12 mouse cellular contexts compared by ENCODE assay signal in the genomic region with DNA sequence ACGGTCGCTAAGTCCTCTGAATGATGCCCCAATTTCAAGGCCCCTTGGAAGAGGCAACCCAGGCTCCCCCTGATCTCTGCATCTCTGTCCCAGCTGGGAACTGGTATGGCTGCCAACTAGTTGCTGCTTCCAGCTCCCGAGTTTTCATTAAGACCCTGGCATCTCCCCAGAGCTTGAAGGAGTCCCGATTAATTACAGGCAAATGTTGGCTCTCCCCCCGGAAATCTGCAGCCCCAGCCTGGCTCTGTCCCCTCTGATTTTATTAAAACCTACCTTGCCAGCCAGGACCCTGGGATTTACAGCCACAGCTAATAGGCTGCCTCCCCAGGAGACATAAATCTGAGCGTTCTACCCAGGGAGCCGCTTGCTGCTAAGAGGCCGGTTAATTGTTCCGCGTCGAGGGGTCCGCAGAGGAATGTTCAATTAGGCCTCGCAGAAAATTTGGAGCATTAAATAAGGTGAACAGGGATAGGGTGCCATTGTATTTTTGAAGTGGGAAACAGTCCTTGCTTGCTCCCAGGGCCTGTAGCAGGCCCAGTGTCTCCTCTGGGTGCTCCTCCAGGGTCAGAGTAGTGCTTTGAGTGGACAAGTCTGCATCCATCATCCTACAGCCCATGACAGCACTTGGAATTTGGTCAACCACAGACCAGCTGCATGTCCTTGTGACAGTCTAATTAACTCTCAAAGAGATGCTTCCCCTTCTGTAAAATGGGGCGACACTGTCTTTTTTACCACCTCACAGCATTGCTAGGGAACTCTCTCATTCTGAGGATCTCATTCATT. TPM values are rescaled to one million over a fixed set of nuclear protein-coding genes. Genes with fewer than 3 reads are reported as not detected.
DNase-seq lines count a peak whose midpoint lies in the region; ATAC-seq lines count a peak whose summit lies in the region.
"Had no signal": no experiment of that assay in that cellular context is flagged by ENCODE, and none has a peak within 500 bp of the region (broad histone marks: within the 10 kb centered on the region; RNA-seq: fewer than 3 reads in every experiment).

No protein-coding gene starts in this region.

- 26% methylated on average over 14 of the region's 14 CpGs for WGBS in hindbrain, embryonic 16.5 days

- H3K9ac ChIP-seq in hindbrain, embryonic 16.5 days (ENCODE audit: low read depth, low read length): no peak overlapping the region
- H3K9ac ChIP-seq: lung, embryonic 15.5 days had no signal

- H3K4me3 ChIP-seq in hindbrain, embryonic 16.5 days (ENCODE audit: low read length): no peak overlapping the region
- H3K4me3 ChIP-seq: lung, embryonic 15.5 days had no signal

- H3K27ac ChIP-seq in hindbrain, embryonic 16.5 days (ENCODE audit: low read depth, low read length): 0 out of 2 replicates have a peak overlapping the region, but pooled peaks have one; percentile 8
- H3K27ac ChIP-seq: lung, embryonic 15.5 days had no signal

- H3K27me3 ChIP-seq in hindbrain, embryonic 16.5 days (replicated peaks; ENCODE audit: control insufficient read depth, insufficient read depth, low read length): peaks cover under 1% of the 10 kb centered on the region; the same call in 1 of the 2 replicates

- intact Hi-C loops in left cerebral cortex, postnatal 25 days (cut with DNase I): no loop called here

- no peaks in the 10 kb centered on the region for H3K9me3 ChIP-seq in hindbrain, embryonic 16.5 days (ENCODE audit: control insufficient read depth, low read length)
- H3K9me3 ChIP-seq: lung, embryonic 15.5 days had no signal

- no peaks in the 10 kb centered on the region for H3K36me3 ChIP-seq in hindbrain, embryonic 16.5 days (ENCODE audit: control insufficient read depth, insufficient read depth, low read length)
- H3K36me3 ChIP-seq: lung, embryonic 15.5 days had no signal

- ATAC-seq in hindbrain, embryonic 16.5 days: peak; percentile 75
- ATAC-seq in monocyte, adult 5-6 weeks (replicated peaks; ENCODE audit: insufficient number of reproducible peaks, low FRiP score, low TSS enrichment, poor library complexity, severe bottlenecking): no peak

- H3K4me1 ChIP-seq in hindbrain, embryonic 16.5 days (ENCODE audit: control insufficient read depth, insufficient read depth, low read depth, low read length): peaks cover 17% of the 10 kb centered on the region
- H3K4me1 ChIP-seq: lung, embryonic 15.5 days had no signal

- DNase-seq in lung, postnatal 10 days: peak; percentile 32
- no peak for DNase-seq in lung, postnatal 25 days (ENCODE audit: low spot score)
- DNase-seq in left cerebral cortex, postnatal 25 days (ENCODE audit: low spot score in 2 of 2): peak; percentile 20 to 39
- peak; percentile 9 for DNase-seq in right cerebral cortex, postnatal 14 days
- no peak for DNase-seq in adrenal gland, adult 2 months
- DNase-seq: adrenal gland, postnatal 14 days; heart, adult 18-20 months; kidney, postnatal 14 days; thymus, adult 2 months had no signal

- H3K4me2 ChIP-seq in hindbrain, embryonic 16.5 days (ENCODE audit: low read length): no peak overlapping the region
- H3K4me2 ChIP-seq: lung, embryonic 15.5 days had no signal

RNA-seq across cellular contexts. Expression of a gene that starts 33.6 kb away (rescaled TPM):
- 28.9 and 30.5 TPM in 2 replicates for polyA plus RNA-seq in hindbrain, embryonic 16.5 days (2015; fragmentation: Nextera tagmentation; extraction: Ambion mirVana)
- total RNA-seq in left cerebral cortex, postnatal 25 days (2021): 1 to 10 TPM; 3.5 to 4.2 TPM
- 1 to 10 TPM; 1.4 to 2.3 TPM for total RNA-seq in adrenal gland, adult 2 months (2021)
- 4.5 and 5.2 TPM in 2 replicates for polyA plus RNA-seq in adrenal gland, adult 2 months (2012; rRNA removed)
- not detected in 3 replicates for total RNA-seq in monocyte, adult 5-6 weeks (2017)

Comparison
In these comparisons a context has a peak if more than half of its experiments do, and no peak if none do; other contexts are left out.
1. DNase-seq: peak in lung, postnatal 10 days (single experiment), left cerebral cortex, postnatal 25 days (2 of 2) and right cerebral cortex, postnatal 14 days (single experiment); none in lung, postnatal 25 days (single experiment) and adrenal gland, adult 2 months (single experiment).